10 mouse cellular contexts compared by ENCODE assay signal in the genomic region with DNA sequence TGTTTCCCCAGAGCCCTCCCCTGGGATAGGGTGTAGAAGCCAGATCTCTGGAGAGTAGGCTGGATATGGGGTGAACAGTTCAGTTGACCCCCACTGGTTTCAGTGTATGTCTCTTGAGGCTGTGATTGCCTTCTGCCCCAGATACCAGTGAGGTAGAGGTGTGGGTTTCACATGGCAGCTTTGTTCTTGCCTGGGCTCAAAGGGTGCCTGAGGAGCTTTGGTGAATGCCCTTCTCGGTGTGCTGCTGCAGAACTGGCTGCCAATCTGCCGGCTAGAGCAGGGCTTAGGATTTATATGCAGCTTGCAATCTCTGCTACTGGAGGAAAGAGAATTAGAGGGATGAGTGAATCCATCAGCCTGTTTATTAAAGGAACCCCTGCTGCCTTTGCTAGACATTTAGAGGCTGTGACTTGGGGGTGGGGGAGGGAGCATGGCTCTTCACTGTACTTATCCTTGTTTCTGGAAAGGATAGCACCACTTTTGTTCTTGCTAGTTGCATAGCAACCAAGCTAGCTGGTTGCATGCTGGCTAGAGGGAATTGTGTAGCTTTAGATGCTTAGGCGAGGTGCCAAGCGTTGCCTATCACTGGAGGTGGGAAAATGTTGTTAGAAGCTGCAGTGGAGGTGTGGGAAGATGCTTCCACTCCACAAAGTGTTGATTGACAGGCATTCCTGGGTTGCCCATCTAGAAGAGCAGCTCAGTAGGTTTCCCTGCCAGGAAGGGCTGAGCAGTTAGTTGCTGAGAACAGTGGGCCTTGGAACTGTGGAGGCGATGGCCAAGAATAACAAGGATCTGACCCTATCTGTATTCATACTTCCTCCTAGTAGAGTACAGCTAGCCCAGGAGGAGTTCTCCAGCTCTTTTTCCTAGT. TPM values are rescaled to one million over a fixed set of nuclear protein-coding genes. Genes with fewer than 3 reads are reported as not detected.
A peak's percentile ranks its signal among the peaks of the same experiment; 100 is the strongest.
DNase-seq lines count a peak whose midpoint lies in the region; ATAC-seq and TF ChIP-seq lines count a peak whose summit lies in the region.
"Had no signal": no experiment of that assay in that cellular context is flagged by ENCODE, and none has a peak within 500 bp of the region (broad histone marks: within the 10 kb centered on the region; RNA-seq: fewer than 3 reads in every experiment).

No protein-coding gene starts in this region.

- TF ChIP-seq CTCF in intestine, postnatal 0 days (IDR thresholded peaks at IDR 0.05; ENCODE audit: low read depth): no peak
- no peak for TF ChIP-seq CTCF in lung, postnatal 0 days (IDR thresholded peaks at IDR 0.05)

- peak overlapping the region; percentile 4; the same call in 1 of the 2 replicates for H3K4me3 ChIP-seq in forebrain, embryonic 15.5 days
- H3K4me3 ChIP-seq in intestine, postnatal 0 days (ENCODE audit: low read depth, low read length): no peak overlapping the region
- H3K4me3 ChIP-seq in lung, postnatal 0 days (ENCODE audit: low read depth, low read length): no peak overlapping the region
- H3K4me3 ChIP-seq: embryonic facial prominence, embryonic 12.5 days had no signal

- no peaks in the 10 kb centered on the region for H3K9me3 ChIP-seq in forebrain, embryonic 15.5 days
- no peaks in the 10 kb centered on the region for H3K9me3 ChIP-seq in intestine, postnatal 0 days (ENCODE audit: control insufficient read depth)
- no peaks in the 10 kb centered on the region for H3K9me3 ChIP-seq in lung, postnatal 0 days (ENCODE audit: low read length)
- H3K9me3 ChIP-seq: embryonic facial prominence, embryonic 12.5 days had no signal

- 10% methylated on average over 5 of the region's 5 CpGs for WGBS in forebrain, embryonic 15.5 days
- WGBS in intestine, postnatal 0 days: 79% methylated on average over 5 of the region's 5 CpGs
- WGBS in lung, postnatal 0 days: 80% methylated on average over 5 of the region's 5 CpGs

- H3K27ac ChIP-seq in forebrain, embryonic 15.5 days (replicated peaks): peak overlapping the region; percentile 93
- H3K27ac ChIP-seq in intestine, postnatal 0 days (ENCODE audit: low read depth, low read length): no peak overlapping the region
- H3K27ac ChIP-seq in lung, postnatal 0 days (ENCODE audit: low read length): no peak overlapping the region
- H3K27ac ChIP-seq: embryonic facial prominence, embryonic 12.5 days had no signal

- no peak for TF ChIP-seq EP300 in lung, postnatal 0 days (IDR thresholded peaks at IDR 0.05)

- H3K4me1 ChIP-seq in forebrain, embryonic 15.5 days: peaks cover 37% of the 10 kb centered on the region
- 0 out of 2 replicates have a peak, but pooled peaks cover 3% of the 10 kb centered on the region for H3K4me1 ChIP-seq in intestine, postnatal 0 days (replicated peaks; ENCODE audit: control insufficient read depth, insufficient read depth, low read length)
- H3K4me1 ChIP-seq in lung, postnatal 0 days (ENCODE audit: insufficient read depth, low read depth, low read length): no peaks in the 10 kb centered on the region
- H3K4me1 ChIP-seq: embryonic facial prominence, embryonic 12.5 days had no signal

- peak overlapping the region; percentile 14; the same call in 1 of the 2 replicates for H3K9ac ChIP-seq in forebrain, embryonic 15.5 days (replicated peaks)
- H3K9ac ChIP-seq in intestine, postnatal 0 days (ENCODE audit: low read depth, low read length): no peak overlapping the region
- H3K9ac ChIP-seq in lung, postnatal 0 days (replicated peaks; ENCODE audit: low read depth): no peak overlapping the region
- H3K9ac ChIP-seq: embryonic facial prominence, embryonic 12.5 days; lung, embryonic 14.5 days had no signal

- H3K4me2 ChIP-seq in forebrain, embryonic 15.5 days (replicated peaks): peak overlapping the region; percentile 19
- no peak overlapping the region for H3K4me2 ChIP-seq in intestine, postnatal 0 days (replicated peaks; ENCODE audit: low read depth)
- H3K4me2 ChIP-seq in lung, postnatal 0 days (replicated peaks; ENCODE audit: low read depth, low read length): no peak overlapping the region
- H3K4me2 ChIP-seq: embryonic facial prominence, embryonic 12.5 days; lung, embryonic 14.5 days had no signal

- peak; percentile 38 to 50 for DNase-seq in heart, adult 18-20 months
- no peak for DNase-seq in heart, postnatal 25 days (ENCODE audit: low spot score)
- DNase-seq in layer of hippocampus, adult 8-10 months (ENCODE audit: low spot score in 2 of 2): peak; percentile 78 to 79
- peak; percentile 10 for DNase-seq in retina, embryonic 14.5 days (ENCODE audit: low spot score)
- DNase-seq in T-cell, adult 2 months (ENCODE audit: low spot score): no peak
- no peak for DNase-seq in lung, postnatal 0 days (ENCODE audit: low spot score)
- DNase-seq: lung, embryonic 14.5 days had no signal

- no peaks in the 10 kb centered on the region for H3K27me3 ChIP-seq in forebrain, embryonic 15.5 days
- H3K27me3 ChIP-seq in intestine, postnatal 0 days (replicated peaks; ENCODE audit: control insufficient read depth, insufficient read depth, low read length): no peaks in the 10 kb centered on the region
- no peaks in the 10 kb centered on the region for H3K27me3 ChIP-seq in lung, postnatal 0 days (replicated peaks; ENCODE audit: insufficient read depth, low read length)
- H3K27me3 ChIP-seq: embryonic facial prominence, embryonic 12.5 days had no signal

- ATAC-seq in forebrain, embryonic 15.5 days (replicated peaks): peak; percentile 82
- ATAC-seq in intestine, postnatal 0 days: no peak
- no peak for ATAC-seq in lung, postnatal 0 days

- H3K36me3 ChIP-seq in forebrain, embryonic 15.5 days: no peaks in the 10 kb centered on the region
- H3K36me3 ChIP-seq in intestine, postnatal 0 days (ENCODE audit: control insufficient read depth, insufficient read depth): no peaks in the 10 kb centered on the region
- no peaks in the 10 kb centered on the region for H3K36me3 ChIP-seq in lung, postnatal 0 days (ENCODE audit: insufficient read depth, low read length)
- H3K36me3 ChIP-seq: embryonic facial prominence, embryonic 12.5 days had no signal

- intact Hi-C loops in heart, postnatal 25 days (cut with DNase I): no loop called here

RNA-seq across cellular contexts. Expression of a gene that starts 7.7 kb away (rescaled TPM):
- 1,000 to 10,000 TPM; 2,055 to 2,104 TPM for total RNA-seq in heart, adult 18-20 months (2021)
- total RNA-seq in heart, postnatal 25 days (2021): 1,000 to 10,000 TPM; 2,060 to 2,092 TPM
- 243 and 244 TPM in 2 replicates for polyA plus RNA-seq in forebrain, embryonic 15.5 days (2015; fragmentation: Nextera tagmentation; extraction: Ambion mirVana)
- total RNA-seq in layer of hippocampus, adult 8-10 months (2022): 100 to 1,000 TPM; 456 to 502 (median 473) TPM
- polyA plus RNA-seq in intestine, postnatal 0 days (2015; fragmentation: Nextera tagmentation; extraction: Ambion mirVana): 192 and 209 TPM in 2 replicates
- polyA plus RNA-seq in lung, postnatal 0 days (2015; fragmentation: Nextera tagmentation; extraction: Ambion mirVana): 89.2 and 90.8 TPM in 2 replicates

RNA-seq across cellular contexts. Expression of a gene that starts 8.1 kb away (rescaled TPM):
- total RNA-seq in heart, adult 18-20 months (2021): 10 to 100 TPM; 36.5 to 37.1 TPM
- 10 to 100 TPM; 29.7 to 38.0 TPM for total RNA-seq in heart, postnatal 25 days (2021)
- polyA plus RNA-seq in forebrain, embryonic 15.5 days (2015; fragmentation: Nextera tagmentation; extraction: Ambion mirVana): 124 and 128 TPM in 2 replicates
- 10 to 100 TPM; 35.7 to 44.3 (median 36.7) TPM for total RNA-seq in layer of hippocampus, adult 8-10 months (2022)
- 75.9 and 79.2 TPM in 2 replicates for polyA plus RNA-seq in intestine, postnatal 0 days (2015; fragmentation: Nextera tagmentation; extraction: Ambion mirVana)
- 80.3 and 88.8 TPM in 2 replicates for polyA plus RNA-seq in lung, postnatal 0 days (2015; fragmentation: Nextera tagmentation; extraction: Ambion mirVana)

RNA-seq across cellular contexts. Expression of a gene that starts 21.2 kb away (rescaled TPM):
- 100 to 1,000 TPM; 103 to 127 TPM for total RNA-seq in heart, adult 18-20 months (2021)
- 10 to 100 TPM; 66.9 to 95.5 TPM for total RNA-seq in heart, postnatal 25 days (2021)
- 20.2 and 21.1 TPM in 2 replicates for polyA plus RNA-seq in forebrain, embryonic 15.5 days (2015; fragmentation: Nextera tagmentation; extraction: Ambion mirVana)
- total RNA-seq in layer of hippocampus, adult 8-10 months (2022): 10 to 100 TPM; 24.8 to 39.6 (median 30.6) TPM
- polyA plus RNA-seq in intestine, postnatal 0 days (2015; fragmentation: Nextera tagmentation; extraction: Ambion mirVana): 19.8 and 22.1 TPM in 2 replicates
- polyA plus RNA-seq in lung, postnatal 0 days (2015; fragmentation: Nextera tagmentation; extraction: Ambion mirVana): 24.8 and 30.0 TPM in 2 replicates

RNA-seq across cellular contexts. Expression of a gene that starts 46.3 kb away (rescaled TPM):
- total RNA-seq in heart, adult 18-20 months (2021): 10 to 100 TPM in 1 of 2 experiments, 1 to 10 TPM in 1; 7.8 to 10.7 TPM
- total RNA-seq in heart, postnatal 25 days (2021): 1 to 10 TPM; 6.7 to 7.0 TPM
- 89.8 and 91.2 TPM in 2 replicates for polyA plus RNA-seq in forebrain, embryonic 15.5 days (2015; fragmentation: Nextera tagmentation; extraction: Ambion mirVana)
- total RNA-seq in layer of hippocampus, adult 8-10 months (2022): 10 to 100 TPM; 39.5 to 50.1 (median 47.8) TPM
- 114 and 123 TPM in 2 replicates for polyA plus RNA-seq in intestine, postnatal 0 days (2015; fragmentation: Nextera tagmentation; extraction: Ambion mirVana)
- polyA plus RNA-seq in lung, postnatal 0 days (2015; fragmentation: Nextera tagmentation; extraction: Ambion mirVana): 41.8 and 43.1 TPM in 2 replicates

RNA-seq across cellular contexts. Expression of a gene that starts 56.8 kb away (rescaled TPM):
- total RNA-seq in heart, adult 18-20 months (2021): 10 to 100 TPM; 54.7 to 62.7 TPM
- 10 to 100 TPM; 73.5 to 87.5 TPM for total RNA-seq in heart, postnatal 25 days (2021)
- 130 and 133 TPM in 2 replicates for polyA plus RNA-seq in forebrain, embryonic 15.5 days (2015; fragmentation: Nextera tagmentation; extraction: Ambion mirVana)
- 10 to 100 TPM; 63.2 to 67.4 (median 65.9) TPM for total RNA-seq in layer of hippocampus, adult 8-10 months (2022)
- polyA plus RNA-seq in intestine, postnatal 0 days (2015; fragmentation: Nextera tagmentation; extraction: Ambion mirVana): 4.4 and 4.9 TPM in 2 replicates
- polyA plus RNA-seq in lung, postnatal 0 days (2015; fragmentation: Nextera tagmentation; extraction: Ambion mirVana): 3.8 TPM in 2 replicates

Comparison
In these comparisons a context has a peak if more than half of its experiments do, and no peak if none do; other contexts are left out.
1. DNase-seq: peak in heart, adult 18-20 months (2 of 2), layer of hippocampus, adult 8-10 months (2 of 2) and retina, embryonic 14.5 days (single experiment); none in heart, postnatal 25 days (single experiment), T-cell, adult 2 months (single experiment) and lung, postnatal 0 days (single experiment).
2. RNA of a gene that starts 7.7 kb away (total RNA-seq): 2,055 to 2,104 TPM in heart, adult 18-20 months and 2,060 to 2,092 TPM in heart, postnatal 25 days; 456 to 502 TPM in layer of hippocampus, adult 8-10 months; every median in the first group is over 4 times any median in the second.